ENCODE assay signal across 24 mouse cellular contexts in genomic region chr2:126584621-126585369, GRCm38 (mm10). TPM values are rescaled to one million over a fixed set of nuclear protein-coding genes. Genes with fewer than 3 reads are reported as not detected.
A peak's percentile ranks its signal among the peaks of the same experiment; 100 is the strongest.
DNase-seq lines count a peak whose midpoint lies in the region; ATAC-seq and TF ChIP-seq lines count a peak whose summit lies in the region.
"Had no signal": no experiment of that assay in that cellular context is flagged by ENCODE, and none has a peak within 500 bp of the region (broad histone marks: within the 10 kb centered on the region; RNA-seq: fewer than 3 reads in every experiment).

No protein-coding gene starts in this region.

- no peak for TF ChIP-seq POLR2A in kidney, adult 2 months (IDR thresholded peaks at IDR 0.05; ENCODE audit: low read depth, low read length)

- no peak for TF ChIP-seq CTCF in kidney, adult 2 months (conservative IDR thresholded peaks at IDR 0.05; ENCODE audit: insufficient read depth, insufficient read length, low read depth, low read length)
- no peak for TF ChIP-seq CTCF in lung, postnatal 0 days (IDR thresholded peaks at IDR 0.05)

- H3K9me3 ChIP-seq in embryonic facial prominence, embryonic 14.5 days (ENCODE audit: control insufficient read depth, low read length), result no peaks in the 10 kb centered on the region
- H3K9me3 ChIP-seq in embryonic facial prominence, embryonic 10.5 days, result no peaks in the 10 kb centered on the region
- H3K9me3 ChIP-seq in kidney, embryonic 14.5 days (ENCODE audit: control insufficient read depth, low read length), result no peaks in the 10 kb centered on the region
- H3K9me3 ChIP-seq in lung, postnatal 0 days (ENCODE audit: low read length), result no peaks in the 10 kb centered on the region
- no peaks in the 10 kb centered on the region for H3K9me3 ChIP-seq in embryonic facial prominence, embryonic 15.5 days (replicated peaks)
- H3K9me3 ChIP-seq: G1E had no signal

- ATAC-seq in embryonic facial prominence, embryonic 14.5 days (ENCODE audit: low read depth), result peak; percentile 87
- no peak for ATAC-seq in kidney, embryonic 14.5 days (ENCODE audit: low FRiP score, low TSS enrichment)
- peak; percentile 38; the same call in 1 of the 2 replicates for ATAC-seq in lung, postnatal 0 days
- ATAC-seq in embryonic facial prominence, embryonic 15.5 days (ENCODE audit: insufficient number of reproducible peaks, low FRiP score, low TSS enrichment, low read depth), result peak; percentile 54; the same call in 1 of the 2 replicates
- ATAC-seq: activated CD4-positive, CD25-positive, alpha-beta regulatory T cell, adult 4 months; CD4-positive, CD25-positive, alpha-beta regulatory T cell, adult 4 months; Patski had no signal

- no peak overlapping the region; the same call in 1 of the 2 replicates for H3K27ac ChIP-seq in embryonic facial prominence, embryonic 14.5 days (replicated peaks; ENCODE audit: low read depth, low read length)
- H3K27ac ChIP-seq in embryonic facial prominence, embryonic 10.5 days (replicated peaks), result no peak overlapping the region
- no peak overlapping the region for H3K27ac ChIP-seq in kidney, adult 2 months (ENCODE audit: insufficient read depth, low read depth, low read length)
- no peak overlapping the region for H3K27ac ChIP-seq in kidney, embryonic 14.5 days (ENCODE audit: low read depth, low read length)
- H3K27ac ChIP-seq in lung, postnatal 0 days (ENCODE audit: low read length), result no peak overlapping the region
- no peak overlapping the region for H3K27ac ChIP-seq in embryonic facial prominence, embryonic 15.5 days (replicated peaks)

- no peaks in the 10 kb centered on the region for H3K27me3 ChIP-seq in embryonic facial prominence, embryonic 14.5 days (replicated peaks; ENCODE audit: control insufficient read depth, insufficient read depth, low read length)
- H3K27me3 ChIP-seq in embryonic facial prominence, embryonic 10.5 days (replicated peaks; ENCODE audit: low read depth, poor library complexity, severe bottlenecking), result no peaks in the 10 kb centered on the region
- H3K27me3 ChIP-seq in kidney, adult 2 months (replicated peaks; ENCODE audit: control insufficient read depth, insufficient read depth, low read length), result no peaks in the 10 kb centered on the region
- no peaks in the 10 kb centered on the region for H3K27me3 ChIP-seq in kidney, embryonic 14.5 days (ENCODE audit: control insufficient read depth, insufficient read depth, low read length)
- H3K27me3 ChIP-seq in lung, postnatal 0 days (replicated peaks; ENCODE audit: insufficient read depth, low read length), result no peaks in the 10 kb centered on the region
- H3K27me3 ChIP-seq in embryonic facial prominence, embryonic 15.5 days, result no peaks in the 10 kb centered on the region
- H3K27me3 ChIP-seq: CH12.LX had no signal

- peak; percentile 52 for DNase-seq in embryonic facial prominence, embryonic 14.5 days (ENCODE audit: low spot score)
- DNase-seq in embryonic facial prominence, embryonic 10.5 days (ENCODE audit: low spot score), result no peak
- DNase-seq in kidney, adult 2 months, result peak; percentile 4
- DNase-seq in lung, postnatal 0 days (ENCODE audit: low spot score), result no peak
- DNase-seq in lung, postnatal 14 days, result no peak
- DNase-seq in adrenal gland, postnatal 10 days, result no peak
- DNase-seq: adrenal gland, adult 2 months; adrenal gland, adult 8-10 months; adrenal gland, postnatal 14 days; adrenal gland, postnatal 25 days; adrenal gland, postnatal 36 days; B cell, adult 2 months; cerebellum, adult 11 months; cerebellum, adult 11-12 months; cerebellum, adult 18-20 months had no signal

- no peak overlapping the region for H3K4me2 ChIP-seq in embryonic facial prominence, embryonic 14.5 days (ENCODE audit: low read depth, low read length)
- H3K4me2 ChIP-seq in kidney, embryonic 14.5 days (replicated peaks; ENCODE audit: low read depth, low read length), result no peak overlapping the region
- H3K4me2 ChIP-seq in lung, postnatal 0 days (replicated peaks; ENCODE audit: low read depth, low read length), result no peak overlapping the region
- H3K4me2 ChIP-seq in embryonic facial prominence, embryonic 15.5 days (replicated peaks), result no peak overlapping the region

- WGBS in embryonic facial prominence, embryonic 14.5 days, result 66% methylated on average over 8 of the region's 8 CpGs
- WGBS in embryonic facial prominence, embryonic 10.5 days, result 83% methylated on average over 8 of the region's 8 CpGs
- 79% methylated on average over 8 of the region's 8 CpGs for WGBS in kidney, adult 2 months
- WGBS in kidney, embryonic 14.5 days, result 77% methylated on average over 8 of the region's 8 CpGs
- 74% methylated on average over 8 of the region's 8 CpGs for WGBS in lung, postnatal 0 days
- WGBS in embryonic facial prominence, embryonic 15.5 days, result 67% methylated on average over 8 of the region's 8 CpGs

- no peaks in the 10 kb centered on the region; the same call in 1 of the 2 replicates for H3K4me1 ChIP-seq in embryonic facial prominence, embryonic 14.5 days (ENCODE audit: control insufficient read depth, insufficient read depth, low read length)
- H3K4me1 ChIP-seq in embryonic facial prominence, embryonic 10.5 days, result peaks cover 3% of the 10 kb centered on the region; the same call in 1 of the 2 replicates
- H3K4me1 ChIP-seq in kidney, adult 2 months (ENCODE audit: control insufficient read depth, insufficient read depth, low read length), result no peaks in the 10 kb centered on the region
- no peaks in the 10 kb centered on the region for H3K4me1 ChIP-seq in kidney, embryonic 14.5 days (ENCODE audit: control insufficient read depth, insufficient read depth, low read length)
- H3K4me1 ChIP-seq in lung, postnatal 0 days (ENCODE audit: insufficient read depth, low read depth, low read length), result no peaks in the 10 kb centered on the region
- 0 out of 2 replicates have a peak, but pooled peaks cover 5% of the 10 kb centered on the region for H3K4me1 ChIP-seq in embryonic facial prominence, embryonic 15.5 days

- H3K9ac ChIP-seq in embryonic facial prominence, embryonic 14.5 days (ENCODE audit: low read depth, low read length), result no peak overlapping the region
- H3K9ac ChIP-seq in kidney, embryonic 14.5 days (ENCODE audit: low read depth, low read length), result no peak overlapping the region
- no peak overlapping the region for H3K9ac ChIP-seq in lung, postnatal 0 days (replicated peaks; ENCODE audit: low read depth)
- H3K9ac ChIP-seq in embryonic facial prominence, embryonic 15.5 days, result no peak overlapping the region

- no peak overlapping the region for H3K4me3 ChIP-seq in embryonic facial prominence, embryonic 14.5 days (ENCODE audit: low read depth, low read length)
- H3K4me3 ChIP-seq in embryonic facial prominence, embryonic 10.5 days, result no peak overlapping the region
- H3K4me3 ChIP-seq in kidney, adult 2 months (ENCODE audit: insufficient read depth, low read depth, low read length), result no peak overlapping the region
- no peak overlapping the region for H3K4me3 ChIP-seq in kidney, embryonic 14.5 days (ENCODE audit: low read length)
- H3K4me3 ChIP-seq in lung, postnatal 0 days (ENCODE audit: low read depth, low read length), result no peak overlapping the region
- no peak overlapping the region for H3K4me3 ChIP-seq in embryonic facial prominence, embryonic 15.5 days (replicated peaks)

- no peak for TF ChIP-seq EP300 in lung, postnatal 0 days (IDR thresholded peaks at IDR 0.05)

- H3K36me3 ChIP-seq in embryonic facial prominence, embryonic 14.5 days (ENCODE audit: control insufficient read depth, insufficient read depth, low read length), result no peaks in the 10 kb centered on the region
- H3K36me3 ChIP-seq in embryonic facial prominence, embryonic 10.5 days (replicated peaks), result no peaks in the 10 kb centered on the region
- H3K36me3 ChIP-seq in kidney, adult 2 months (ENCODE audit: control insufficient read depth, insufficient read depth, low read length), result peaks cover 34% of the 10 kb centered on the region
- no peaks in the 10 kb centered on the region for H3K36me3 ChIP-seq in kidney, embryonic 14.5 days (ENCODE audit: control insufficient read depth, insufficient read depth, low read length)
- H3K36me3 ChIP-seq in lung, postnatal 0 days (ENCODE audit: insufficient read depth, low read length), result no peaks in the 10 kb centered on the region
- no peaks in the 10 kb centered on the region for H3K36me3 ChIP-seq in embryonic facial prominence, embryonic 15.5 days
- H3K36me3 ChIP-seq: G1E had no signal

RNA-seq across cellular contexts. Expression of gene Slc27a2, which starts 32.6 kb away (rescaled TPM):
- 10.4 and 10.8 TPM in 2 replicates for polyA plus RNA-seq in embryonic facial prominence, embryonic 14.5 days (2014; fragmentation: Nextera tagmentation; extraction: Ambion mirVana)
- 1.5 and 3.8 TPM in 2 replicates for polyA plus RNA-seq in embryonic facial prominence, embryonic 10.5 days (2016; fragmentation: Nextera tagmentation; extraction: Ambion mirVana)
- polyA plus RNA-seq in kidney, adult 2 months (2012; rRNA removed), result 1,333 and 1,911 TPM in 2 replicates
- 3.9 and 9.6 TPM in 2 replicates for polyA plus RNA-seq in kidney, embryonic 14.5 days (2014; fragmentation: Nextera tagmentation; extraction: Ambion mirVana)
- 1.0 and 1.2 TPM in 2 replicates for polyA plus RNA-seq in lung, postnatal 0 days (2015; fragmentation: Nextera tagmentation; extraction: Ambion mirVana)
- polyA plus RNA-seq in embryonic facial prominence, embryonic 15.5 days (2015; fragmentation: Nextera tagmentation; extraction: Ambion mirVana), result 16.3 and 24.8 TPM in 2 replicates
- 100 to 1,000 TPM; 127 to 261 TPM for total RNA-seq in adrenal gland, postnatal 10 days (2021)
- total RNA-seq: CH12.LX, MEL had no signal
- polyA plus RNA-seq: activated CD4-positive, CD25-positive, alpha-beta regulatory T cell, adult 4 months; C2C12; CD4-positive, CD25-positive, alpha-beta regulatory T cell, adult 4 months; G1E; Patski had no signal

RNA-seq across cellular contexts. Expression of gene Hdc, which starts 34.3 kb away (rescaled TPM):
- 32.0 and 67.6 TPM in 2 replicates for polyA plus RNA-seq in embryonic facial prominence, embryonic 14.5 days (2014; fragmentation: Nextera tagmentation; extraction: Ambion mirVana)
- 0.40 and 0.95 TPM in 2 replicates for polyA plus RNA-seq in embryonic facial prominence, embryonic 10.5 days (2016; fragmentation: Nextera tagmentation; extraction: Ambion mirVana)
- 8.1 and 11.7 TPM in 2 replicates for polyA plus RNA-seq in kidney, adult 2 months (2012; rRNA removed)
- polyA plus RNA-seq in kidney, embryonic 14.5 days (2014; fragmentation: Nextera tagmentation; extraction: Ambion mirVana), result 16.3 and 45.6 TPM in 2 replicates
- 35.2 and 41.5 TPM in 2 replicates for polyA plus RNA-seq in lung, postnatal 0 days (2015; fragmentation: Nextera tagmentation; extraction: Ambion mirVana)
- 129 and 142 TPM in 2 replicates for polyA plus RNA-seq in embryonic facial prominence, embryonic 15.5 days (2015; fragmentation: Nextera tagmentation; extraction: Ambion mirVana)
- total RNA-seq in adrenal gland, postnatal 10 days (2021), result 10 to 100 TPM in 1 of 2 experiments, 1 to 10 TPM in 1; 9.9 to 10.4 TPM

Comparison
In these comparisons a context has a peak if more than half of its experiments do, and no peak if none do; other contexts are left out.
1. DNase-seq: peak in embryonic facial prominence, embryonic 14.5 days (single experiment) and kidney, adult 2 months (single experiment); none in embryonic facial prominence, embryonic 10.5 days (single experiment), lung, postnatal 0 days (single experiment), lung, postnatal 14 days (single experiment) and adrenal gland, postnatal 10 days (single experiment).
2. RNA of gene Slc27a2, which starts 32.6 kb away (polyA plus RNA-seq): 1,333 to 1,911 TPM in kidney, adult 2 months; 16.3 to 24.8 TPM in embryonic facial prominence, embryonic 15.5 days, 10.4 to 10.8 TPM in embryonic facial prominence, embryonic 14.5 days, 3.9 to 9.6 TPM in kidney, embryonic 14.5 days, 1.5 to 3.8 TPM in embryonic facial prominence, embryonic 10.5 days and 1.0 to 1.2 TPM in lung, postnatal 0 days; every median in the first group is over 10 times any median in the second.